Mouse (Mus musculus) heart, embryonic 13.5 days (tissue): ENCODE measurements around the gene Nkx1-2. TPM values are rescaled to one million over a fixed set of nuclear protein-coding genes. Genes with fewer than 3 reads are reported as not detected.

Experiments used
- ATAC-seq: fragments of 200-750 bp; cut with Nextera tagmentation; 2 replicates; pipeline ENCODE4 v1.8.0; 2017; ENCODE audit warnings: moderate TSS enrichment; ENCODE audit not compliant: insufficient number of reproducible peaks, low FRiP score, low TSS enrichment; ENCODE audit errors: extremely low read depth
- H3K27ac ChIP-seq: fragments of 300-500 bp; sonication (generic); replicated peaks from 2 replicates; pipeline ENCODE4 v1.5.1; 2015; ENCODE audit warnings: moderate library complexity, mild to moderate bottlenecking, inconsistent platforms
- H3K27me3 ChIP-seq: fragments of 300-500 bp; sonication (generic); replicated peaks from 2 replicates; pipeline ENCODE4 v1.6.1; 2015; ENCODE audit warnings: mild to moderate bottlenecking, inconsistent platforms
- H3K36me3 ChIP-seq: fragments of 300-500 bp; sonication (generic); 2 replicates; pipeline ENCODE4 v1.6.1; 2015; ENCODE audit warnings: mild to moderate bottlenecking, inconsistent platforms
- H3K4me1 ChIP-seq: fragments of 300-500 bp; sonication (generic); 2 replicates; pipeline ENCODE4 v1.6.1; 2015; ENCODE audit warnings: inconsistent platforms
- H3K4me2 ChIP-seq: fragments of 300-500 bp; sonication (generic); 2 replicates; pipeline ENCODE4 v1.6.1; 2015; ENCODE audit warnings: inconsistent platforms, mild to moderate bottlenecking, moderate library complexity
- H3K4me3 ChIP-seq: fragments of 300-500 bp; sonication (generic); 2 replicates; pipeline ENCODE4 v1.5.1; 2015; ENCODE audit warnings: moderate library complexity, mild to moderate bottlenecking, inconsistent platforms
- H3K9ac ChIP-seq: fragments of 300-500 bp; sonication (generic); 2 replicates; pipeline ENCODE4 v1.6.1; 2015; ENCODE audit warnings: inconsistent platforms, mild to moderate bottlenecking, moderate library complexity
- H3K9me3 ChIP-seq: fragments of 300-500 bp; sonication (generic); 2 replicates; pipeline ENCODE4 v1.6.1; 2016; ENCODE audit warnings: inconsistent platforms
- WGBS: fragments of 180-500 bp; shearing (Covaris S2); methylation state at CpG from one replicate; pipeline ENCODE4 v1.1.7; 2015; ENCODE audit warnings: mixed read lengths; 5-methylcytosine and 5-hydroxymethylcytosine counted together
- polyA plus RNA-seq: library from polyadenylated mRNA; unstranded; fragments of >200 nt; fragmentation: Nextera tagmentation; extraction: Ambion mirVana; gene quantifications from 2 replicates; pipeline ENCODE4 v1.2.1, GENCODE M21; 2015

Gene Nkx1-2
- polyA plus RNA-seq, 1 experiment from 2014 or later: not detected

DNA sequence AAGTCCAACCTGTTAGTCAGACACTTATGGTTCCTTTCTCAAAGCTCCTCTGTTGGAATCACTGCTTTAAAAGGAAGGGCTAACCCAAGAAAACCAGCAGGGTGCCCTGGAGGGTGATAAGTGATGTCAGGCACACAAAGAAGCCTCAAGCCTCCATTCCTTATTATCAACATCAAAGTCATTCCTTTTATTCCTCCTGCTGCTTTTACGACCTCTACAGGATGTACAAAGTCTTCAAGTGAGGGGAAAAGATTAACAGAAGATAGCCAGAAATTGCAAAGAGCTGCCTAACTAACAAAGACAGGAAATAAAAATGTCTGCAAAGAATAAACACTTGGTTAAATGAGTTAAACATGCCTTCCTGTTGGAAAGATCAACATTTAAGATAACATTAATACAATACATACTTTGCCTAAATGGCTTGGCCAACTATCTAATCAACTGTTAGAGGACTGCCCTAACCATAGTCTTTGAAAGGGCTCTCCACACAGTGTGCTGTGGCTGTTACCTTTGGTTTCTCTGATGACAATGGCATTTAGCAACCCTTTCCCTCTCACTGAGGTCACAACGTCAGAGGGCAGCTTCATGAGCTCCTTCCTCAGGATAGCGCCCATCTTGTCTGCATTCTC, 40.2 kb downstream of the Nkx1-2 start:
- no peak for ATAC-seq
- 40% methylated on average over 3 of the region's 3 CpGs for WGBS
- Histone ChIP-seq H3K27ac (no peak overlapping the region), H3K27me3 (no peaks in the 10 kb centered on the region), H3K4me1 (0 out of 2 replicates have a peak, but pooled peaks cover 2% of the 10 kb centered on the region), H3K4me2 (no peak overlapping the region), H3K4me3 (no peak overlapping the region), H3K36me3 (peaks cover 81% of the 10 kb centered on the region), H3K9me3 (no peaks in the 10 kb centered on the region), H3K9ac (no peak overlapping the region)

- Histone ChIP-seq H3K4me1 (0 out of 2 replicates have a peak, but pooled peaks cover 2% of the 10 kb centered on the region), H3K36me3 (peaks cover 70% of the 10 kb centered on the region), H3K9ac (no peak overlapping the region), H3K4me2 (no peak overlapping the region), H3K27ac (no peak overlapping the region), H3K27me3 (0 out of 2 replicates have a peak, but pooled peaks cover 3% of the 10 kb centered on the region), H3K4me3 (no peak overlapping the region), H3K9me3 (no peaks in the 10 kb centered on the region)
- WGBS: 72% methylated on average over 7 of the region's 7 CpGs
- ATAC-seq: no peak
Observed at GRCm38 (mm10) chr7:132558141-132558736, 41.2 kb downstream of the Nkx1-2 start.

DNA sequence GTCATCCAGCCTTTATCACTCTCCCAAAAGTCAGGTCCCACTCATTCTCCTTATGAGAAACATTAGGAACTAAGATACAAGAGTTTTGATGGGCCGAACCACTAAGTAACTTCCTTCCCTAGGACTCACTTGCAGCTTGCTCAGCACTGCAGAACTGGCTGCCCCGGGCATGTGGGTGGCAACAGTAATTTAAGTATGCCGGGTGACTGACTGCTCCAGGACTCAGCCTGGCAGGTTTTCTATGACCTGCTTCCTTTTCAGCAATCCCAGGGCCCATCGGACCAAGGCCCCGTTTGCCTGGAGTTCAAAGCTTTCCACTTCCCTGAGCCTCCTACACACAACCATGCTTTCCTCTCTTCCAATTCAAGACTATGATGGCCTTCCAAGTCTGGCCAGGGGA, 42.9 kb downstream of the Nkx1-2 start:
- H3K4me3 ChIP-seq: no peak overlapping the region
- peaks cover 54% of the 10 kb centered on the region for H3K36me3 ChIP-seq
- 0 out of 2 replicates have a peak, but pooled peaks cover 3% of the 10 kb centered on the region for H3K27me3 ChIP-seq
- no peak for ATAC-seq
- H3K4me1 ChIP-seq: 0 out of 2 replicates have a peak, but pooled peaks cover 2% of the 10 kb centered on the region
- 79% methylated on average over 5 of the region's 5 CpGs for WGBS
- H3K9me3 ChIP-seq: no peaks in the 10 kb centered on the region
- H3K4me2 ChIP-seq: no peak overlapping the region
- no peak overlapping the region for H3K9ac ChIP-seq
- no peak overlapping the region for H3K27ac ChIP-seq

- Histone ChIP-seq H3K4me2 (no peak overlapping the region), H3K4me1 (peaks cover 5% of the 10 kb centered on the region), H3K9ac (no peak overlapping the region), H3K4me3 (no peak overlapping the region), H3K9me3 (no peaks in the 10 kb centered on the region), H3K36me3 (peaks cover 47% of the 10 kb centered on the region), H3K27me3 (0 out of 2 replicates have a peak, but pooled peaks cover 3% of the 10 kb centered on the region), H3K27ac (no peak overlapping the region)
- ATAC-seq: no peak
- 30% methylated on average over 4 of the region's 4 CpGs for WGBS
Observed at GRCm38 (mm10) chr7:132555911-132556310, 43.5 kb downstream of the Nkx1-2 start.

DNA sequence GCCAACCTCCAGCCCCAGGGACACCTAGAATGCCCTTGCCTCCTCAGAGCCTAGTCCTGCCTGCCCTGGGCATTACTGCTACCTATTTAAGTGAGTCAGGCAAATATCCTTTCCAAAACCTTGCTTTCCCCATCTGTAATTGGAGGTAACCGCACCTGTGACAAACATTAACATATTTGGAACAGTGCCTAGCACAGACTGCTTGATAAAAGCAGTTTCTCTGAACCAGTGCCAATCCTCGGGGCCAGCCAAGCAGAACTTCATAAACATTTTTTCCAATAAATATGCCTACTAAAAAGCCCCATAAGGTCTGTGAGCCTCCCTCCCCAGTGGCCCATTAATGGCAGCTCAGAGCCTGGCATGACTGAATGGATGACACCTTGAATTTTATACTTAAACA, 45.3 kb downstream of the Nkx1-2 start:
- 0 out of 2 replicates have a peak, but pooled peaks cover 9% of the 10 kb centered on the region for H3K27me3 ChIP-seq
- no peak overlapping the region for H3K4me2 ChIP-seq
- H3K9me3 ChIP-seq: no peaks in the 10 kb centered on the region
- peaks cover 2% of the 10 kb centered on the region for H3K4me1 ChIP-seq
- H3K36me3 ChIP-seq: peaks cover 29% of the 10 kb centered on the region
- ATAC-seq: no peak
- H3K9ac ChIP-seq: no peak overlapping the region
- H3K4me3 ChIP-seq: no peak overlapping the region
- H3K27ac ChIP-seq: no peak overlapping the region
- 56% methylated on average over 2 of the region's 2 CpGs for WGBS

DNA sequence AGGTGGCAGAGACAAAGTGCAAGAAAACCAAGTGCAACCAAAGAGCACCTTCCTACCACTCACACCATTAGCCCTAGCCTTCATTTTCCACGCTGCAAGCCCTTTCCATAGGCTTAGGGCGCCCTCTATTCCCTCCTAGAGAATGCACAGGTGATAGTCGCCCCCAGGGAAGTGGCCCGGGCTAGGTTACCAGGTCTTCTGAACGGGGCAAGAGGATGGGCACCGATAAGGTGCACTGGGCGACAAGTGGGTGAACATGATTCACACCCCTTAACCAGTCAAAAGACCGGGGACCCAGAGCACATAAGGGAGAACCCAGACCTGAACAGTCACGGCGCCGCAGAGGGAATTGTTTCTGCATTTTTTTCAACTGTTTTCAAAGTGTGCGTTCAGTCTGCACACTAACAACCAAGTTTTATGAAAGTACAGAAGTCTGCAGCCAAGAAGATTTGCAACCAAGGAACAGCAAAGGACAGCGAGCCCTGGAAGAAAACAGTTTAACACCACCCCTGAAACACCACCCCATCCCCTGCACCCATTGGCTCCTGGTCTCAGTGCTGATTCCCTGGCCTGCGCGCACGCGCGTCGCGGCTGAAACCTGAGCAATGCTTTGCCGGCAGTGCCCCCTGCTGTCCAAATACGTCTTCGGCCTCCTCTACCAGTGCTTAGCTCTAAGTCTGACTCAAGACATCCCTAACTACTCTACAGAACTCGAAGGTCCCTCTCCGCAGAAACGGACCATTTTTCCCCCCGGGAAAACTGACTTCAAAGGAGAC, 47.9 kb downstream of the Nkx1-2 start:
- 1% methylated on average over 27 of the region's 27 CpGs for WGBS
- 0 out of 2 replicates have a peak overlapping the region, but pooled peaks have one; percentile 1 for H3K27ac ChIP-seq
- peaks cover 2% of the 10 kb centered on the region for H3K4me1 ChIP-seq
- peak overlapping the region; percentile 58 for H3K4me3 ChIP-seq
- H3K36me3 ChIP-seq: peaks cover 5% of the 10 kb centered on the region; the same call in 1 of the 2 replicates
- H3K27me3 ChIP-seq: peaks cover 10% of the 10 kb centered on the region; the same call in 1 of the 2 replicates
- peak overlapping the region; percentile 81 for H3K9ac ChIP-seq
- ATAC-seq: peak; percentile 85
- peak overlapping the region; percentile 80 for H3K4me2 ChIP-seq
- no peaks in the 10 kb centered on the region for H3K9me3 ChIP-seq

DNA sequence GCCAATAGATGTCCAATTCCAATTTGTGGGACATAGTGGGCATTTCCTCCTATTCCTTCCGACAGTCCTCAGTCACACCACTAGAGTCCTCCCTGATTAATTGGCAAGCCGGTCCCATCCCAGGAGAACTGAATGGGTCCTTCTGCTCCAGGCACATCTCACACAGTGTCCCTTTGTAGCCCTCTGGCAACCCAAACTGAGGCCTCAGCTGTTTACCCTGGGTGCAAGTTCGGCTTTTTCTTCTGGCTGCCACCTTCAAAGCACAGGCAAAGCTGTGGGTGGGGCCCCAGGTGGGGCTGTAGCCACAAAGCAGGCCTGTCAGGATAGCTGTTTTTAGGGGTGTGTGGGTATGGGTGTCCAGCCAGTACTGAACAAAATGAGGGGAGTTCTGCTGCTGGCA, 52.3 kb downstream of the Nkx1-2 start:
- WGBS: 65% methylated on average over 3 of the region's 3 CpGs
- peaks cover 2% of the 10 kb centered on the region for H3K4me1 ChIP-seq
- H3K36me3 ChIP-seq: no peaks in the 10 kb centered on the region

More for the DNA sequence above, 52.3 kb downstream of the Nkx1-2 start:
- Histone ChIP-seq H3K4me3 (no peak overlapping the region), H3K9me3 (no peaks in the 10 kb centered on the region), H3K27me3 (peaks cover 17% of the 10 kb centered on the region), H3K9ac (no peak overlapping the region), H3K4me2 (no peak overlapping the region), H3K27ac (no peak overlapping the region)
- no peak for ATAC-seq

Other genes with a start within 250 kb of the Nkx1-2 start
- 169 and 184 TPM in 2 replicates for gene Oat, start 23.2 kb downstream of the Nkx1-2 start, polyA plus RNA-seq
- 25.5 and 28.9 TPM in 2 replicates for gene Lhpp, start 11.0 kb upstream of the Nkx1-2 start, polyA plus RNA-seq
- gene Fam53b, start 214.2 kb upstream of the Nkx1-2 start, polyA plus RNA-seq: 12.5 and 15.7 TPM in 2 replicates